Mouse (Mus musculus): ENCODE data around the gene Usp42.

GRCm38 (mm10) chr5:143665561-143665960 lies 66.5 kb downstream of the Usp42 start:
- TF ChIP-seq MAFK (IDR thresholded peaks at IDR 0.05; ENCODE audit: insufficient read depth, low read depth, low read length) (no peak), ZNF384 (IDR thresholded peaks at IDR 0.05; ENCODE audit: low read depth, low read length) (no peak), CHD2 (IDR thresholded peaks at IDR 0.05; ENCODE audit: low read depth, low read length) (no peak)
